Mouse (Mus musculus) embryo, embryonic 9.5 days (tissue): ENCODE results near the gene Nat9.

Source experiments
- DNase-seq: peaks from one replicate; pipeline ENCODE4 v3.0.0-alpha.2; 2017; ENCODE audit errors: extremely low spot score

Gene Nat9

DNA sequence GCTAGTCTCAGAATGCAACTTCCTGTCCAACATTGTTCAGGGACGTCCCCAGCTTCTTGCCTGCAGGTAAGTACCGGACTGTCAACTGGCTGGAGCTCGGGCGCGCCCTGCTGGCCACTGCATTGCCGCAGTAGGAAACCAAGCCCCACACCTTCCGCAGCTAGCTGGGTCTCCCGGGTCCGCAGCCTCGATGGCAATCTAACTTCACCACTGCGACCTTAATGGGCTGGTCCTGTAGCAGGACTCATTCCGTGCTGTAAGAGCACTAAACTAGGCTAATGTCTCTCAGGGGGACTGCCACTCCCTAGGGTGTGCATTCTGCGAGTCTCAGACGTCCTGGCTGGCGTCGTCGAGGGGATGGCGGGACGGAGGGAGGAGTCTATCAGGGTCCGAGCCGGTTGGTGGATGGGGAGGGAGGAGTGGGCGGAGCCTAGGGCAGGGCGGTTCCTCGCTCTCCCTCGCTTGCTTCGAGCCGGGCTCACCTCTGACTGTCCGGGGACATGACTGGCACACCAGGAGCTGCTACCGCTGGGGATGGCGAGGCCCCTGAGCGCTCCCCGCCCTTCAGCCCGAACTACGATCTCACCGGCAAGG, 33.9 kb downstream of the Nat9 start:
- peak; percentile 85 for DNase-seq

DNA sequence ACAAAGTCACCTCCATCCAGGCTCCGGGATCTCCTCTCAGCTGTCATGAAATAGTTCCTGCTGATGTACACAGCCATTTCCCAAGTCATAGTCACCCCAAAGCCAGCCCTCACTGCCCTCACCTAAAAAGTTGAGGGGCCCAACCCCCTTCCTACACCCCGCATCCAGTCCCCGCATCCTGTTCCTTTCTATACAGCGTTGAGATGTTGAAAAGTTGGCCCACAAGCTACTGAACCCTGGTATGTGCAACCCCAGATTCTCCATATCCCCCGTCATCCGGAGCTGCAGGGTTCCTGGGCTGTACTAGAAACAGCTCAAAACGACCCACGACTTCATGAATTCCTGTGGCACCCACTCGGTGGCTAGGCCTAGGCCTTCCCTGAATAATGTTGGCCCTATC, 34.6 kb downstream of the Nat9 start:
- DNase-seq: no peak

DNA sequence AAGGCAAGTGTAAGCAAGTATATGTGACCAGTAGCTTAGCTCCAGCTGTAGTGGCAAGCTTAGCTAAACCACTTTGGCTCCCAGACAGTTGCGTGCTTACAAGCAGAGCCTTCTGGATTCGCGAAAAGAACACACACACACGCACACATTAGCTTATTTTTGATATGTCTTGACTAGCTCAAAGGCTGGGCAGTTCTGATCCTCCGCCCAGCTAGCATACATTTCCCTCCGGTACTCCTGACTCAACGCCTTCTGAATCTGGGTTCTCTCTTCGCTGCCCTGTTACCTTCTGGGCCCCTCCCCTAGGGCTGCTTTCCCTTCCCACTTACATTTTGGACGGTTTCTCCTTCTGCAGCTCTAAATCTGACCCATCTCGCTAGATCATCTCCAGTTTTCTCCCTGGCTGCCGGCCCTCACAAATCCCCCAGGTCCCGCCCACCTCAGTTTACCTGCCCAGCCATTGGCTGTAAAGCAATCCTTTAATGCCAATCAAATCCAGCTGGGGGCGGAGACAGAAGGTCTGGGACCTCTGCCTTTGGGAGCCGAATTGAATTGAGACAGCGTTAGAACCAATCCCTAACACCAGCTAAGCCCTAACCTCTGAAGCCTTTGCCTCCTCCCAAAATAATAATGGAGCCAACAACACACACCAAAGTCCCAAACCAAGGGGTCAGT, 35.8 kb downstream of the Nat9 start:
- DNase-seq: peak; percentile 91

DNA sequence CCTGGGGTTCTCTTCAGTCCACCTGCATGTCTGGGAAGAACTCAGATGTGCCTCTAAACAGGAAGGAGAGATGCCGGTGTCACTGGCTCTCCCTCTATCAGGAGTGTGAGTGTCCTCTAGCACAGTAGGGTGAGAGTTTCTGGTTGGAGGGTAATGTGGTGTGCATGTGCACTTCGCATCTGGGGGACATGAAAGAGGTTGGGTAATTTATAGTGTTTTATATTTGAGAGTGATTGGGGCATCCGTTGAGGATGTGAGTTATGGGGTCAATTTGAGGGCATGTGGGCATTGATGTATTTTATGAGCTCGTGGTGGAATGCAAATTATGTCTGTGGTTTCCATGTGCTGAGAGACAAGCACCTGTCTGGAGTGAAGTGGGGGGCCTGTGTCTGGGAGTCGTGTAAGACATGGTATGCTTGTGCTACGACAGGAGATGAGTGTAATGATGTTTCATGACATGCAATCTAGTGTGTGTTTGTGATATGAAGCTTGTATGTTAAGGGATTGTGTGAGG, 36.9 kb downstream of the Nat9 start:
- no peak for DNase-seq

DNA sequence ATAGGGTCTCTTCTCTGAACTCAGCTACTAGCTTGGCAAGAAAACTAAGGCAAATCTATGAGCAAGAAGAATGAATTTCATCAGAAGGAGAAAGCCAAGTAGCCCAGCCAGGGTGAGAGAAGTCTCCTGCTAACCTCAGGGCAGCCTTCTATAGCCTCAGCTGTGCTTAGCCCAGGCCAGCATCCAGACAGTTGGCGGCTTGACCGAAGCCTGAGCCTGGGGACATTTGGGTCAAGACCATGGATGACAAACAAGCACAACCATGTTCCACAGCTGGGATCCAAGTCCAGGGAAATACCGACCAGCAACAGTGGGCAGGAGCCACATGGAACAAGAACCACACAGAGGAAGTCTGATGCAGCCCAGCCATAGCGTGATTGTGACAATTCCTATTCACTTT, 39.8 kb downstream of the Nat9 start:
- no peak for DNase-seq

DNA sequence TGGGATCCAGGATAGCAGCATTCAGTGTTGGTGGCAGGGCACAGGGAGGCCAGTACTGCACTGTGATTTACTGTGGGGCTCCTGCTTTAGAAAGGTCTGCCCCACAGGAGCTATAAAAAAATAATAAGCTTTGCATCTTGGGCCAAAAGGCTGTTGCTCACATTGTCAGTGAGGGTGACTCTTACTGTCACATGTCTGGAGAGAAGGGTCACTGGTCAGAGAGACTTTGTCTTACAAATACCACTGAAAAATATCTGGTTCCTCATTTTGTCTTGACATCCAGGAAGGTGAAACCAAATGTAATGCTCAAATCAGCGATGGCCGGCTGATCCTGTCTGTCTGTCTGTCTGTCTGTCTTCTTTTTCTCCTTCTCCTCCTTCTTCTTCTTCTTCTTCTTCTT, 45.7 kb downstream of the Nat9 start:
- DNase-seq: no peak

DNA sequence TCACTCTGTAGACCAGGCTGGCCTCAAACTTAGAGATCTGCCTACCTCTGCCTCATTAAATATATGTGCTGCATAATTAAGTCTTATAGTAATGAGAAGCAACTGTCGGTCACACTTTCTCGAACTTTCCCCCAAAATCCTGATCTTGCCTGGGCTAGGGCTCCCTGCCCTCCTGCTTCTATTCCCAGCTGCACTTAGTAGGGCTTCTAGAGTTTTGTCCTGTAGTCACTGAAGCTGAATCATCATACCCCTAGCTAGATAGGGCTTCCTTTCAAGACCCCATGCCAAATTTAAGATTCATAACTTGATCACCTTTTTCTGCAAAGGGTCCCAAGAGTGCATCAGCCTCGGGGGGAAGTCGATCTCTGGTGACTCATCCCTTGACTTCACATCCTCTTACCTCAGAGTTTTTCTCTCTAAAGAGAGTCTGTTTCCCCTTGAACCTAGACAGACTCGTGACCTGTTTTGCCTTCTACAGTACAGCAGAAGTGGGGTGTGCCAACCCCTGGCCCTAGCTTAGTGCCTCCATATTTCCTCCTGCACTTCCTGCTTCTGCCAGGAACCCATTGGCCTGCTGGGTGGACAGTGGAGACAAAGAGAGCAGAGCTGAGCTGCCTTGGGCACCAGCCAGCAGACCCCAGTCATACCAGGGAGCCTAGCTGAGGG, 48.9 kb downstream of the Nat9 start:
- DNase-seq: no peak

DNA sequence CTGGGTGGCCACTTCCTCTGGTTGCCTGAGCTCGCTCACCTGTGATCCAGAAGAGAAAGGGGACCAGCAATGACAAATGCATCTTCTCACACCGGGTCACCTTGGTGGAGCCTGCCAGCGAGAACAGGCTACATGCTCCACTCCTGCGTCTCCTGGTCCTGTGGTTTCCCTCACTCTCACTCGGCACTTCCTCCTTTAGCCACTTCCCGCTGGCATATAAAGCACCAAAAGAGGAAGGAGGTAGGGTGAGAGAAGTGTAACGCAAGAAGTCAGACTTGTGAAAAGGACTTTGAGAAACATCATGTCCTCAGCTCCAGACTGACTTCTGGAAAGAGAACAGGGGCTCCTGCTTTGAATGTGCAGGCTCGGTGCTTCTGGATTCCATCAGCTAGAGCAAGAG, 53.9 kb downstream of the Nat9 start, which contains the start of gene Cd300lf:
Cd300lf (minus strand) TSS at position 193 of the 400 bp plus-strand sequence.
- no peak for DNase-seq
